Mouse (Mus musculus): ENCODE results near the gene Hist1h3i.
"Not testable (repeated sequence)": the region's sequence is repeated elsewhere in the genome, so short reads cannot be mapped to it uniquely, and the experiment has no call there.

Gene Hist1h3i

DNA sequence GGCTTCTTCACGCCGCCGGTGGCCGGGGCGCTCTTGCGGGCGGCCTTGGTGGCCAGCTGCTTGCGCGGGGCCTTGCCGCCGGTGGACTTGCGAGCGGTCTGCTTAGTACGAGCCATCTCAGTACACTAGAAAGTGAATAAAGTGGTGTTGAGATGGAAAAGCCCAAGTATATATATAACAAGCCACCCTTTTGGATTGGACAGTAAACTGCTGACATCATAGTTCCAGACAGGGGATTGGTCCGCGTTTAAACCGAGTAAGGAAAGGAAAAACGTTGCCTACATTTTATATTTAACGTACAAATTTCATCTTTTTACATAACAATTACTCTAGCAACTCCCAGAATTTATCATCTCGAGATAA, at the start of gene Hist1h3i:
Gene Hist1h3i (minus strand): TSS at position 116 of the 363 bp plus-strand sequence.
- DNase-seq (ENCODE audit: low spot score) = peak; percentile 69

- peak; percentile 35 for DNase-seq (ENCODE audit: low spot score)
Measured at GRCm38 (mm10) chr13:21831418-21832394, 48.5 kb upstream of the Hist1h3i start, which contains the start of gene Hist1h4n. Gene Hist1h4n, minus strand, starts transcription at chr13:21832196.

DNA sequence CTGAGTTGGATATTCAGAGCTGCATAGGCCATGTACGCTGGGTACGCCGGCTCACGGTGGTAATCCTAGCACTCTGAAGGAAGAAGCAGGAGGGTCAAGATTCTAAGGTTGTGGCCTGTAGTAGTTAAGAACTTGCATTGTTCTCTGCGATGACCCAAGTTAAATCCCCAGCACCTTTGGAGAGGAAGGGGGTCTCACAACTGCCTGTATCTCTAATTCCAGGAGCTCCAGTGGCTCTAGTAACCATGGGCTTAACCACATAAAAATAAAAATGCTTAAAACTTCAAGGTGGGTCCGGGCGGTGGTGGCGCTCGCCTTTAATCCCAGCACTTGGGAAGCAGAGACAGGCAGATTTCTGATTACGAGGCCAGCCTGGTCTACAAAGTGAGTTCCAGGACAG, 47.2 kb upstream of the Hist1h3i start:
- no peak for DNase-seq (ENCODE audit: low spot score)

DNA sequence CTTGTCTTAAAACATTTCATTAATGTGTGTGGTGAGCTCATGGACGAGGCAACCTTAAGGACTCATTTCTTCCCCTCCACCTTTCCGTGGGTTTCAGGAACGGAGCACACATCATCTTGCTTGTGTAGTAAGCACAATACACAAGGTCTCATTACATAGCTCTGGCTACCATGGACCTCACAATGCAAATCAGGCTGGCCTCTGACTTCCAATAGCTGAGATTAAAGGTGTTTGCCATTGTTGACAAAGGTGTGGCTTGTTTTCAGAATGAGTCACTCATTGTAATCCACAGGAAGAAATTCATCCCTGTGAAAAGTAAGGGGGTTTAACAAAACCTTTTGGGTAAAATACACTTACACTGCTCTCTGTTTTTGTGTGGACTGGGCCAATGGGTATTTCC, 45.3 kb upstream of the Hist1h3i start:
- DNase-seq (ENCODE audit: low spot score) = no peak

GRCm38 (mm10) chr13:21820082-21820890, 37.1 kb upstream of the Hist1h3i start:
- DNase-seq (ENCODE audit: low spot score) = not testable (repeated sequence)

- not testable (repeated sequence) for DNase-seq (ENCODE audit: low spot score)
Measured at GRCm38 (mm10) chr13:21812092-21812491, 28.9 kb upstream of the Hist1h3i start.

GRCm38 (mm10) chr13:21811539-21811938, 28.4 kb upstream of the Hist1h3i start, which contains the start of gene Hist1h4m:
Gene Hist1h4m, plus strand, starts transcription at chr13:21811746.
- DNase-seq (ENCODE audit: low spot score) = peak; percentile 54

- not testable (repeated sequence) for DNase-seq (ENCODE audit: low spot score)
Measured at GRCm38 (mm10) chr13:21811074-21811473, 27.9 kb upstream of the Hist1h3i start.

GRCm38 (mm10) chr13:21810073-21810472, 26.9 kb upstream of the Hist1h3i start, which contains the start of the genes Hist1h2bq and Hist1h2ao:
Gene Hist1h2bq, minus strand, starts transcription at chr13:21810197.
Gene Hist1h2ao, plus strand, starts transcription at chr13:21810465.
- not testable (repeated sequence) for DNase-seq (ENCODE audit: low spot score)

GRCm38 (mm10) chr13:21803058-21803457, 19.9 kb upstream of the Hist1h3i start:
- not testable (repeated sequence) for DNase-seq (ENCODE audit: low spot score)

DNA sequence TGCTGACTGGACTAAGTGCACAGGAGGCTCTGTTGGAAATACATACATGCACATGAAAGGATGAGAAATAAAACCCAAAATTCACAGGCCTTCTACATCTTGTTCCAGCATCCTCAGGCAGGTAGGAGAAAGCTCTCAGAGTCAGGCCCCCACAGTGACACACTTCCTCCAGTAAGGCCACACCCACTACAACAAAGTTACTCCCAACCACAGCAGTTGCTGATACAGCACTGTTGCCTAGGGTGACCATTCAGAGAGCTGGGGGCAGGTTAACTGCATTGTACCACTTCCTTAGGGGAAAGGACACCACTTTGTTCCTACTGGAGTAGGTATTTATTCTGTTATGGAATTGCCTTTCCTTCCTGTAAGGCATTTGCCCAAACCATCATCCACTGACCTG, 14.0 kb upstream of the Hist1h3i start:
- not testable (repeated sequence) for DNase-seq (ENCODE audit: low spot score)

DNA sequence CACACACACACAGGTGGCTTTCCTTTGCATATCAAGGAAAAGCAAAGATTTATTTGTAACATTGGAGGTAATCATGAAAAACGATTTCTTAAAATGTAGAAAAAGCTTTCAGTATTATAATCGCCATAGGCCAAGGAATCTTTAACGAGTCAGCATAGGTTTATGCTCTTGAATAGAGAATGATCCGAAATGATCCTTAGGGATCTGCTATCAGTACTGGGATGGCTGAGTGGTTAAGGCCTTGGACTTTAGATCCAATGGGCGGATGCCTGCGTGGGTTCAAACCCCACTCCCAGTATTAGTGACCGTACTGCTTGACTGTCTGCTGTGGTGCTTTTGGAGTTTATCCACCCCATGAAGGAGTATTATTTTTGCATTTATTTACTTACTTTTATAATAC, 12.4 kb upstream of the Hist1h3i start:
- DNase-seq (ENCODE audit: low spot score) = no peak

GRCm38 (mm10) chr13:21790601-21791283, 7.6 kb upstream of the Hist1h3i start:
- no peak for DNase-seq (ENCODE audit: low spot score)

DNA sequence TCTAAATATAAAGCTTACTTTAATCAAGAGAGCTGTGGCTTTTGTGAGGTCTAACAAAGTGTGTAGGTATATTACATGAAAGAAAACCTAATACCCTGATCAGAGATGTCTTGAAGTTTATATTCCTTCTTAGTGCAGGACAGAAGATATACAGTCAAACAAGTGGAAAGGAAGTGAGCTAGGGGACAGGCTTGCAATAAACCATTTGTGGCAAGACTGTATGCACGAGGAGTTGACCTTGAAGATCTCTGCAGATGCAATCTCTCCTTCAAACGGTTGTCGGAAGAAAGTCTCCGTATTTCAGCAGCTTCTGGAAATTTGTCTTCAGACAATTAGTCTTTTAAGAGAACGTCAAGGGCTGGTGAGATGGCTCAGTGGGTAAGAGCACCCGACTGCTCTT, 6.8 kb upstream of the Hist1h3i start:
- DNase-seq (ENCODE audit: low spot score) = no peak

DNA sequence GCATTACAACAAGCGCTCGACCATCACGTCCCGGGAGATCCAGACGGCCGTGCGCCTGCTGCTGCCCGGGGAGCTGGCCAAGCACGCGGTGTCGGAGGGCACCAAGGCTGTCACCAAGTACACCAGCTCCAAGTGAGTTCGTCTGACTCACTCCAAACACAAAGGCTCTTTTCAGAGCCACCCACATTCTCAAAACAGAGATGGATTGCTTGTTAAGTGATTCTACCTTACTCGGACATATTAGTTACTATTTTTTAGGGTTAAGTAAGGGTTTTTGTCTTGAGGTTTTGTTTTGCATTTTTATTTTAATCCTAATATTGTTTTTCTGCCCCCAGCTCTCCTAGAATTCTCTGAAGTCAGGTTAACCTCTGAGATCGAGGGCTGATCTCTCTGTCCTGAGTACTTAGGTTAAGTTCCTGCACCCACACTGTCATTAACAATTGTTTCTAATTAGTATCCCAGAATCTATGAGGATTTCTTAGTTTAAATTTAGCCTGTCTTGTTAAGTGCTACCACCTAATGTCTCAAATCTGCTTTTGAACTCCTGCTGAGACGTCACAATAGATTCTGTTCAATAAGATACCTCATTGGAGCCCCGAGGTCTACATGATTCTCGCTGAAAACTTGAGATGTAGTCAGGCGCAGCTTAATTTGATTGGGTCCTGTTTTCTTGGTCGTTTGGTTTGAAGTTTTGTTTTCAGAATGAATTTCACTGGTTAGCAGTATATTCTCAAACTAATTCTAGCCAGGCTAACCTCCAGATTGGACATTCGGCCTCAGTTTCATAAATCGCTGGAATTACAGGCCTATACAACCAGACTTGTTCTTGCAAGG, 4.8 kb upstream of the Hist1h3i start:
- no peak for DNase-seq (ENCODE audit: low spot score)

- peak; percentile 85 for DNase-seq (ENCODE audit: low spot score)
Measured at GRCm38 (mm10) chr13:21786899-21787629, 3.9 kb upstream of the Hist1h3i start, which contains the start of the genes Hist1h2an and Hist1h2bp. Gene Hist1h2an, minus strand, starts transcription at chr13:21787218. Gene Hist1h2bp, plus strand, starts transcription at chr13:21787461.

- DNase-seq (ENCODE audit: low spot score) = no peak
Measured at GRCm38 (mm10) chr13:21786189-21786898, 3.2 kb upstream of the Hist1h3i start.

GRCm38 (mm10) chr13:21784311-21784710, 1.1 kb upstream of the Hist1h3i start:
- DNase-seq (ENCODE audit: low spot score) = no peak

GRCm38 (mm10) chr13:21783734-21784161, 578 bp upstream of the Hist1h3i start:
- peak; percentile 50 for DNase-seq (ENCODE audit: low spot score)
